ENCODE assay signal across 32 mouse cellular contexts in the genomic region with DNA sequence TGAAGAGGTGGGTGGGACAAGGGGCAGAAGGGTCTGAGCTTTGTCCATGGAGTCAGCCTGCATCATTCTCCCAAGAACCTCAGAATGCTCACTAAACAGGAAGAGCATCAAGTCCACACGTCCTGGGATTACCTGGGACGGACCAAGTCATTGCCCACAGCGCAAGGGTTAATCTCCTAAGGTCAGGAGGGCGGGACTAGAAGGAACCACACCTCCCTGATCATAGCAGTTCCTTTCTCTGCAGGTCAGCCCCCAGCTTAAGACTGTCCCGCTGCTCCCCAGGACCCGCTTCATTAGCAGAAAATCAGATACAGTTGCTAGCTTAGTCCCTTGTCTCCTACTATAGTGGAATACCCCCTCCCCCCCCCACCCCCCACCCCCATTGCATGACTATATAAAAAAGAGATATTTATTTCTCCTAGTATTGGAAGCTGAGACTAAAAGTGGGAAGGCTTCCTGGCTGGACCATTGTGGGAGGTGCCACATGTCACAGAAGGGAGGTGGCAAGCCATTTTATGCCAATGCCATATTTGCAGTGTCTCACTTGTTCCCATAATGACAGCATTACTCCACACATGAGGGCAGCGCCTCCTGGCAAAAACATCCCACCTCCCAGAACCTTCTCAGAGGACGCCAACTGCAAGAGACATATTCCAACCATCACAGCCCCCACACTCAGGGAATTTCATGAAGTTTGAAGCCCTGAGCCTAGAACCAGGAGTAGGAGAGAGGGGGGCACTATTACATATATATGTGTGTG. TPM values are rescaled to one million over a fixed set of nuclear protein-coding genes. Genes with fewer than 3 reads are reported as not detected.
A peak's percentile ranks its signal among the peaks of the same experiment; 100 is the strongest.
DNase-seq lines count a peak whose midpoint lies in the region; ATAC-seq and TF ChIP-seq lines count a peak whose summit lies in the region.
"Had no signal": no experiment of that assay in that cellular context is flagged by ENCODE, and none has a peak within 500 bp of the region (broad histone marks: within the 10 kb centered on the region; RNA-seq: fewer than 3 reads in every experiment).

No protein-coding gene starts in this region.

- H3K79me2 ChIP-seq in MEL (ENCODE audit: control insufficient read depth, insufficient read depth, low read length, poor library complexity) = no peaks in the 10 kb centered on the region

- DNase-seq in frontal cortex, postnatal 36 days (ENCODE audit: low spot score in 2 of 2) = no peak
- DNase-seq in MEL (ENCODE audit: low read depth, low spot score) = peak; percentile 25
- DNase-seq in liver = peak; percentile 64
- no peak for DNase-seq in cerebellum, postnatal 25 days
- DNase-seq in embryo, embryonic 10 days (ENCODE audit: low spot score) = no peak
- DNase-seq: adrenal gland, postnatal 14 days; cerebellum, adult 8-10 months; heart, postnatal 4 days; right cerebral cortex, postnatal 14 days; thymus, adult 2 months; thymus, postnatal 4 days had no signal

- TF ChIP-seq CTCF in MEL (IDR thresholded peaks at IDR 0.05 in 2 of 3, conservative IDR thresholded peaks at IDR 0.05 in 1 of 3; ENCODE audit: control insufficient read depth in 1 of 3, insufficient read depth in 1 of 3, low read depth in 2 of 3, low read length in 3 of 3, poor library complexity in 1 of 3, severe bottlenecking in 1 of 3) = no peak

- H3K4me2 ChIP-seq in liver, embryonic 16.5 days (ENCODE audit: low read depth, low read length) = no peak overlapping the region
- H3K4me2 ChIP-seq in hindbrain, embryonic 16.5 days (ENCODE audit: low read length) = no peak overlapping the region
- H3K4me2 ChIP-seq: hindbrain, embryonic 15.5 days; kidney, embryonic 15.5 days; midbrain, embryonic 13.5 days had no signal

- no peak for TF ChIP-seq POLR2A in MEL (IDR thresholded peaks at IDR 0.05; ENCODE audit: control insufficient read depth in 1 of 2, insufficient read depth in 1 of 2, low read depth in 1 of 2, low read length in 2 of 2, poor library complexity in 1 of 2)

- peak overlapping the region; percentile 75 for H3K27ac ChIP-seq in MEL (ENCODE audit: control insufficient read depth, low read depth, low read length)
- peak overlapping the region; percentile 51 for H3K27ac ChIP-seq in liver, embryonic 16.5 days (ENCODE audit: low read length)
- H3K27ac ChIP-seq in hindbrain, embryonic 16.5 days (ENCODE audit: low read depth, low read length) = no peak overlapping the region
- H3K27ac ChIP-seq: embryonic facial prominence, embryonic 10.5 days; heart, embryonic 10.5 days; hindbrain, embryonic 15.5 days; kidney, embryonic 15.5 days; limb, embryonic 10.5 days; midbrain, embryonic 13.5 days; stomach, postnatal 0 days had no signal

- 0 out of 2 replicates have a peak, but pooled peaks have one; percentile 27 for ATAC-seq in frontal cortex, adult (ENCODE audit: low TSS enrichment)
- ATAC-seq in liver, embryonic 16.5 days (ENCODE audit: low read depth) = peak; percentile 62
- no peak for ATAC-seq in hindbrain, embryonic 16.5 days
- ATAC-seq: intestine, postnatal 0 days; lung, postnatal 0 days; midbrain, embryonic 13.5 days had no signal

- no peak for TF ChIP-seq RAD21 in MEL (IDR thresholded peaks at IDR 0.05; ENCODE audit: low read depth, low read length)

- WGBS in liver, embryonic 16.5 days (ENCODE audit: insufficient replicate concordance) = 56% methylated on average over 8 of the region's 8 CpGs
- WGBS in hindbrain, embryonic 16.5 days = 72% methylated on average over 8 of the region's 8 CpGs

- H3K36me3 ChIP-seq in MEL (ENCODE audit: control insufficient read depth in 1 of 2, insufficient read depth in 2 of 2, low read length in 2 of 2) = peaks cover 5 to 26% of the 10 kb centered on the region in 2 experiments
- H3K36me3 ChIP-seq in liver, embryonic 16.5 days (ENCODE audit: control insufficient read depth, insufficient read depth) = peaks cover 63% of the 10 kb centered on the region
- H3K36me3 ChIP-seq in hindbrain, embryonic 16.5 days (ENCODE audit: control insufficient read depth, insufficient read depth, low read length) = peaks cover 20% of the 10 kb centered on the region

- H3K9me3 ChIP-seq in MEL (replicated peaks; ENCODE audit: insufficient read depth, low read length) = no peaks in the 10 kb centered on the region
- H3K9me3 ChIP-seq in liver, embryonic 16.5 days (replicated peaks; ENCODE audit: control insufficient read depth, low read length) = no peaks in the 10 kb centered on the region
- no peaks in the 10 kb centered on the region for H3K9me3 ChIP-seq in hindbrain, embryonic 16.5 days (ENCODE audit: control insufficient read depth, low read length)
- H3K9me3 ChIP-seq: embryonic facial prominence, embryonic 10.5 days; heart, embryonic 10.5 days; hindbrain, embryonic 15.5 days; kidney, embryonic 15.5 days; limb, embryonic 10.5 days; midbrain, embryonic 13.5 days had no signal

- H3K4me1 ChIP-seq in MEL (ENCODE audit: control insufficient read depth in 1 of 2, insufficient read depth in 2 of 2, low read length in 2 of 2) = peaks cover 16 to 19% of the 10 kb centered on the region in 2 experiments
- H3K4me1 ChIP-seq in liver, embryonic 16.5 days (ENCODE audit: control insufficient read depth, low read depth, low read length) = peaks cover 30% of the 10 kb centered on the region
- no peaks in the 10 kb centered on the region for H3K4me1 ChIP-seq in hindbrain, embryonic 16.5 days (ENCODE audit: control insufficient read depth, insufficient read depth, low read depth, low read length)
- H3K4me1 ChIP-seq: embryonic facial prominence, embryonic 10.5 days; hindbrain, embryonic 15.5 days; kidney, embryonic 15.5 days; limb, embryonic 10.5 days; midbrain, embryonic 13.5 days had no signal

- H3K4me3 ChIP-seq in MEL (ENCODE audit: control insufficient read depth in 1 of 2, insufficient read depth in 1 of 2, low read depth in 2 of 2, low read length in 2 of 2) = no peak overlapping the region
- no peak overlapping the region for H3K4me3 ChIP-seq in liver, embryonic 16.5 days (ENCODE audit: low read depth, low read length)
- H3K4me3 ChIP-seq in hindbrain, embryonic 16.5 days (ENCODE audit: low read length) = no peak overlapping the region
- H3K4me3 ChIP-seq: embryonic facial prominence, embryonic 10.5 days; heart, embryonic 10.5 days; hindbrain, embryonic 15.5 days; kidney, embryonic 15.5 days; limb, embryonic 10.5 days; midbrain, embryonic 13.5 days had no signal

- no peak for TF ChIP-seq EP300 in MEL (IDR thresholded peaks at IDR 0.05; ENCODE audit: low read depth in 1 of 2, low read length in 2 of 2)

- no peaks in the 10 kb centered on the region for H3K27me3 ChIP-seq in MEL (ENCODE audit: control insufficient read depth in 1 of 2, insufficient read depth in 2 of 2, low read length in 2 of 2)
- no peaks in the 10 kb centered on the region for H3K27me3 ChIP-seq in liver, embryonic 16.5 days (ENCODE audit: control insufficient read depth, insufficient read depth, low read depth, low read length)
- H3K27me3 ChIP-seq in hindbrain, embryonic 16.5 days (replicated peaks; ENCODE audit: control insufficient read depth, insufficient read depth, low read length) = no peaks in the 10 kb centered on the region
- H3K27me3 ChIP-seq: hindbrain, embryonic 15.5 days; kidney, embryonic 15.5 days; midbrain, embryonic 13.5 days had no signal

- H3K9ac ChIP-seq in MEL (ENCODE audit: control insufficient read depth, low read depth, low read length, poor library complexity, severe bottlenecking) = no peak overlapping the region
- H3K9ac ChIP-seq in liver, embryonic 16.5 days (ENCODE audit: low read depth, low read length) = no peak overlapping the region
- no peak overlapping the region for H3K9ac ChIP-seq in hindbrain, embryonic 16.5 days (ENCODE audit: low read depth, low read length)
- H3K9ac ChIP-seq: hindbrain, embryonic 15.5 days; kidney, embryonic 15.5 days; midbrain, embryonic 13.5 days had no signal

TF ChIP-seq in MEL, 35 proteins besides CTCF, POLR2A, EP300 and RAD21:
- no peak for TF ChIP-seq TAL1 (IDR thresholded peaks at IDR 0.05; ENCODE audit: low read length)

RNA-seq across cellular contexts. Expression of a gene that starts 4.3 kb away (rescaled TPM):
- total RNA-seq in MEL (2012; rRNA removed) = not detected in 2 replicates
- polyA plus RNA-seq in MEL (2012; ENCODE audit: insufficient read depth in 1 of 2, insufficient read length in 2 of 2, low read depth in 1 of 2, low replicate concordance in 2 of 2, missing spikeins in 1 of 2) = not detected
- not detected in 2 replicates for polyA plus RNA-seq in liver, embryonic 16.5 days (2015; fragmentation: Nextera tagmentation; extraction: Ambion mirVana)
- not detected in 2 replicates for polyA plus RNA-seq in hindbrain, embryonic 16.5 days (2015; fragmentation: Nextera tagmentation; extraction: Ambion mirVana)
- total RNA-seq: common myeloid progenitor, adult 5-6 weeks; heart, postnatal 4 days; left cerebral cortex, adult 8-10 months; monocyte, adult 5-6 weeks; neutrophil, adult 5-6 weeks had no signal
- polyA plus RNA-seq: embryonic facial prominence, embryonic 10.5 days; gonadal fat pad, adult 2 months; heart, embryonic 10.5 days; heart, embryonic 16.5 days; hindbrain, embryonic 15.5 days; intestine, postnatal 0 days; kidney, embryonic 15.5 days; large intestine, adult 2 months; limb, embryonic 10.5 days; liver, adult 2 months; lung, postnatal 0 days; macrophage; midbrain, embryonic 13.5 days; stomach, postnatal 0 days; thymus, adult 2 months had no signal

RNA-seq across cellular contexts. Expression of a gene that starts 10.2 kb away (rescaled TPM):
- total RNA-seq in MEL (2012; rRNA removed) = 4.7 and 5.9 TPM in 2 replicates
- polyA plus RNA-seq in MEL (2012; ENCODE audit: insufficient read depth in 1 of 2, insufficient read length in 2 of 2, low read depth in 1 of 2, low replicate concordance in 2 of 2, missing spikeins in 1 of 2) = 10 to 100 TPM in 1 of 2 experiments, not detected in 1; 14.6 TPM
- 32.3 and 33.6 TPM in 2 replicates for polyA plus RNA-seq in liver, embryonic 16.5 days (2015; fragmentation: Nextera tagmentation; extraction: Ambion mirVana)
- 14.8 and 16.7 TPM in 2 replicates for polyA plus RNA-seq in hindbrain, embryonic 16.5 days (2015; fragmentation: Nextera tagmentation; extraction: Ambion mirVana)

RNA-seq across cellular contexts. Expression of a gene that starts 23.2 kb away (rescaled TPM):
- 21.8 and 24.1 TPM in 2 replicates for total RNA-seq in MEL (2012; rRNA removed)
- polyA plus RNA-seq in MEL (2012; ENCODE audit: insufficient read depth in 1 of 2, insufficient read length in 2 of 2, low read depth in 1 of 2, low replicate concordance in 2 of 2, missing spikeins in 1 of 2) = 10 to 100 TPM in 1 of 2 experiments, not detected in 1; 38.3 TPM
- 92.9 and 95.8 TPM in 2 replicates for polyA plus RNA-seq in liver, embryonic 16.5 days (2015; fragmentation: Nextera tagmentation; extraction: Ambion mirVana)
- polyA plus RNA-seq in hindbrain, embryonic 16.5 days (2015; fragmentation: Nextera tagmentation; extraction: Ambion mirVana) = 40.6 and 41.7 TPM in 2 replicates

Comparison
In these comparisons a context has a peak if more than half of its experiments do, and no peak if none do; other contexts are left out.
1. DNase-seq: peak in MEL (single experiment) and liver (single experiment); none in frontal cortex, postnatal 36 days (0 of 2), cerebellum, postnatal 25 days (0 of 2) and embryo, embryonic 10 days (single experiment).